Mouse (Mus musculus) CD4-positive, CD25-positive, alpha-beta regulatory T cell, adult 4 months (primary cell): ENCODE measurements around the gene Rest. TPM values are rescaled to one million over a fixed set of nuclear protein-coding genes. Genes with fewer than 3 reads are reported as not detected.

Source experiments
- ATAC-seq: one replicate; pipeline ENCODE4 v1.8.0; 2017
- polyA plus RNA-seq, 2 experiments: library from polyadenylated mRNA; unstranded; fragments of 100-300 nt; shearing (Covaris generic); gene quantifications; one replicate each; pipeline ENCODE4 v1.2.1; 2017

Gene Rest
- polyA plus RNA-seq, 2 experiments from 2014 or later, result 12.7 to 16.2 TPM

DNA sequence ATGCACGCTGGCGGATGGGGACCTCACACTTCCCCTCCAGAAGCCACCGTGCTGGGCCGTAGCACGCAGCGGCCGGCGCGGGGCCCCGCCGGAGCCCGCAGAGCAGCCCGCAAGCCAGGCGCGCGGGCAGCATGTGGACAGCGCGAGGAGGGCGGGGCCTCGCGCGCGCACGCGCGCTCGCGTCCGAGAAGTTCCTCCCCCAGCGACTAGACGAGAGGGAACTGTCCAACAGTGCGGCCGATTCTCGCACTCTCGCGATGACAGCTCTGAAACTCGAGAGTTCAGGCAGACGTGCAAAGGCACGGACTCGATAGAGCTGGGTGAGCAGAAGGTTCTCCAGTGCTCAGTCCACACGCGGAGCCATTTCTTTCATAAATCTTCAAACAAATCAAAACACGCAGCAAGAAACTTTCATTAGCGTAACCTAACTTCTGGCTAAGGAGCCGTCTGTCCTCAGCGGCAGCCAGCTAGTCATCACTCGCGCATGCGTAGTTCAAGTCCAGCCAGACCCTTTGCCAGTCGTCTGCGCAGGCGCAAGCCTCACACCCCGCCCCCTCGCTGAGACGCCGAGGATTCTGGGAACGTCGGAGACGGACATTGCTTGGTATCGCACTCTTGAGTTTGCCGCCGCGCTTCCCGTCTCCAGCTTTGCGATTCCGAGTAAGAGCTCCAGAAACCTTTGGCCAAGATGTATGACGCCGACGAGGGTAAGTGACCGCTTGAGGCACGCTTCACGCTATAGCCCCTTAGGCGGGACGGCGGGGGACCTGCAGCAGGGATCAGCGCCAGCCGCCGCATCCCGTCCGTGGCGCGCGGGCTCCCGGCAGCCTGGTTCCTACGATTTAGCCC is 44.9 kb downstream of the Rest start, which contains the start of the genes Noa1 and Polr2b:
Gene Noa1, minus strand, starts transcription at position 161 of the 849 bp plus-strand sequence.
Gene Polr2b, plus strand, starts transcription at position 224 of the 849 bp plus-strand sequence.
- ATAC-seq, result peak; percentile 88

DNA sequence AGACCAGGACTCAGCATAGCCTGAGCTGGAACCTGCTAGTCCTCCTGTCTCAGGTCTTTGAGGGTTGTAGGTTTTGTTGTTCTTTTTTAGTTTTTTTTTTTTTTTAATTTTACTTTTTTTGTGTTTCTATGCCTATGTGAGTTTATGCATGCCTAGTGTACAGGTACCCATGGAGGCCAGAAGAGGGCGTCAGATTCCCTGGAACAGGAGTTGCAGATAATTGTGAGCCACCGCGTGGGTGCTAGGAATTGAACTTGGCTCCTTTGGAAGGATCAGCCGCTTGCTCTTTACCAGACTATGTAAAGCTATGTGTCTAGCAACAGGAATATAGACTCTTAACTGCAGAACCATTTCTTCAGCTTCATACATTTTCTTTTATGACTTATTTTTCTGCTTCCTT is 48.9 kb downstream of the Rest start:
- no peak for ATAC-seq

DNA sequence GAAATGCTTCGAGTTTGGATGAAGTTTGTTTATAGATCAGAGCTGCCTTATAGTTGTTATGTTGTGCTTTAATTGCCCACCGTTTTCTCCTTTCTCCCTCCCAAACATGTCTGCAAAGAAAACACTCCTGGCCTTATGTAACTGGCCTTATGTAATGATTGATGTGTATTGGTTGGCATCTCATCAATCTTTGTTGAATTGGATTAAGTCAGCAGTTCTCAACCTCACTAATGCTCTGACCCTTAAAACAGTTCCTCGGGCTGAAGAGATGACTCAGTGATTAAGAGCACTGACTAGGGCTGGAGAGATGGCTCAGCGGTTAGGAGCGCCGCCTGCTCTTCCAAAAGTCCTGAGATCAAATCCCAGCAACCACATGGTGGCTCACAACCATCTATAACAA is 49.7 kb downstream of the Rest start:
- no peak for ATAC-seq

GRCm38 (mm10) chr5:77324936-77325335 is 59.6 kb downstream of the Rest start:
- ATAC-seq, result no peak

GRCm38 (mm10) chr5:77330154-77330553 is 64.9 kb downstream of the Rest start:
- ATAC-seq, result no peak

Other genes with a start within 250 kb of the Rest start
- gene Thegl, start 249.5 kb upstream of the Rest start, polyA plus RNA-seq, result not detected
- 10 to 100 TPM; 16.4 to 20.4 TPM for gene Hopx, start 150.4 kb upstream of the Rest start, polyA plus RNA-seq
- gene Spink2, start 54.0 kb upstream of the Rest start, polyA plus RNA-seq, result not detected
- 1 to 10 TPM; 2.2 to 5.7 TPM for gene Noa1, start 44.6 kb downstream of the Rest start, polyA plus RNA-seq
- 10 to 100 TPM; 53.9 to 67.1 TPM for gene Polr2b, start 44.7 kb downstream of the Rest start, polyA plus RNA-seq
- under 1 TPM in 1 of 2 experiments, not detected in 1; 0.31 TPM for gene Igfbp7, start 142.6 kb downstream of the Rest start, polyA plus RNA-seq